ENCODE assay signal across 34 mouse cellular contexts in the genomic region with DNA sequence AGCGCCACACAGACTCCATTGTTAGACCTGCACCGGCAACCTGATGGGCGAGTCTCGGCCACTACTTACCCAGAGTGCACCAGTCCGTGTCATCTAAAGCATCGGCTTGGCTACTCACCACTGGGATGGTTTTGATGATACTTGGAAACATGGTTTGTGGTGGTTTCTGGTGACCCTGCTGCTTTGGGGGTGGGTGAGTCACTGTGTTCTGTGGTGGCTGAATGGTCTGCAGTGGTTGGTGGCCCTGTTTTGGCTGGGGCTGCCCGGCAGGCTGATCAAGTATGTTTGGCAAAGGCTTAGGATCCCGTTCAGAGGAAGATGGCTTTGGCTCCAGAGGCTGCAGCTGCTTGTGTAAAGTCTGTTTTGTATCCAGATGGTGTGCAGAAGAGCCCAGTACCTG. TPM values are rescaled to one million over a fixed set of nuclear protein-coding genes. Genes with fewer than 3 reads are reported as not detected.
"Had no signal": no experiment of that assay in that cellular context is flagged by ENCODE, and none has a peak within 500 bp of the region (broad histone marks: within the 10 kb centered on the region; RNA-seq: fewer than 3 reads in every experiment).

No protein-coding gene starts in this region.

- DNase-seq: left cerebral cortex, postnatal 4 days; liver; liver, embryonic 13.5 days; liver, postnatal 0 days; lung, adult 18-20 months; lung, adult 2 months; lung, embryonic 14.5 days; lung, postnatal 10 days; lung, postnatal 14 days; lung, postnatal 36 days; lung, postnatal 4 days; midbrain, embryonic 14.5 days had no signal

- H3K4me1 ChIP-seq: limb, embryonic 10.5 days; limb, embryonic 13.5 days; limb, embryonic 15.5 days; liver, embryonic 12.5 days; liver, embryonic 13.5 days; liver, embryonic 15.5 days; lung, embryonic 15.5 days; megakaryocyte, embryonic 14.5 days; midbrain, embryonic 10.5 days; midbrain, embryonic 12.5 days; midbrain, embryonic 13.5 days; neural tube, embryonic 12.5 days had no signal

- H3K27me3 ChIP-seq: limb, embryonic 12.5 days; limb, embryonic 13.5 days; limb, embryonic 15.5 days; liver, embryonic 13.5 days; lung, embryonic 15.5 days; neural tube, embryonic 12.5 days had no signal

- H3K4me3 ChIP-seq: limb, embryonic 10.5 days; limb, embryonic 12.5 days; limb, embryonic 13.5 days; limb, embryonic 15.5 days; liver, embryonic 12.5 days; liver, embryonic 13.5 days; liver, embryonic 15.5 days; lung, embryonic 15.5 days; megakaryocyte, embryonic 14.5 days; midbrain, embryonic 10.5 days; midbrain, embryonic 12.5 days; midbrain, embryonic 13.5 days; myocyte; neural tube, embryonic 12.5 days had no signal

- H3K27ac ChIP-seq: limb, embryonic 10.5 days; limb, embryonic 12.5 days; limb, embryonic 13.5 days; limb, embryonic 15.5 days; liver, embryonic 12.5 days; liver, embryonic 13.5 days; liver, embryonic 14.5 days; liver, embryonic 15.5 days; lung, embryonic 15.5 days; macrophage; midbrain, embryonic 10.5 days; midbrain, embryonic 12.5 days; midbrain, embryonic 13.5 days; neural tube, embryonic 12.5 days had no signal

- H3K4me2 ChIP-seq: limb, embryonic 12.5 days; limb, embryonic 13.5 days; limb, embryonic 15.5 days; liver, embryonic 11.5 days; liver, embryonic 12.5 days; liver, embryonic 13.5 days; liver, embryonic 15.5 days; lung, embryonic 14.5 days; lung, embryonic 15.5 days; midbrain, embryonic 11.5 days; midbrain, embryonic 12.5 days; midbrain, embryonic 13.5 days; neural tube, embryonic 12.5 days had no signal

- H3K36me3 ChIP-seq: limb, embryonic 10.5 days; limb, embryonic 12.5 days; limb, embryonic 13.5 days; limb, embryonic 15.5 days; liver, embryonic 12.5 days; liver, embryonic 13.5 days; liver, embryonic 15.5 days; lung, embryonic 15.5 days; midbrain, embryonic 10.5 days; midbrain, embryonic 12.5 days; midbrain, embryonic 13.5 days; neural tube, embryonic 12.5 days had no signal

- ATAC-seq: liver, embryonic 12.5 days; liver, postnatal 0 days; lung, postnatal 0 days; midbrain, embryonic 13.5 days; midbrain, embryonic 16.5 days had no signal

- H3K9ac ChIP-seq: limb, embryonic 12.5 days; limb, embryonic 13.5 days; limb, embryonic 15.5 days; liver, embryonic 12.5 days; liver, embryonic 13.5 days; liver, embryonic 14.5 days; liver, embryonic 15.5 days; liver, postnatal 0 days; lung, embryonic 14.5 days; lung, embryonic 15.5 days; midbrain, embryonic 12.5 days; midbrain, embryonic 13.5 days; neural tube, embryonic 12.5 days had no signal

- H3K9me3 ChIP-seq: limb, embryonic 10.5 days; limb, embryonic 12.5 days; limb, embryonic 13.5 days; limb, embryonic 15.5 days; liver, embryonic 12.5 days; liver, embryonic 13.5 days; liver, embryonic 15.5 days; lung, embryonic 15.5 days; megakaryocyte, embryonic 14.5 days; midbrain, embryonic 10.5 days; midbrain, embryonic 12.5 days; midbrain, embryonic 13.5 days; neural tube, embryonic 12.5 days had no signal

RNA-seq across cellular contexts. Expression of gene Mak, which starts 33.6 kb away (rescaled TPM):
- total RNA-seq: megakaryocyte-erythroid progenitor cell, adult 5-6 weeks; monocyte, adult 5-6 weeks had no signal
- polyA plus RNA-seq: liver, adult 2 months had no signal
